Mouse (Mus musculus): Measurements from ENCODE around the gene Cep72.
A peak's percentile ranks its signal among the peaks of the same experiment; 100 is the strongest.
"Not testable (repeated sequence)": the region's sequence is repeated elsewhere in the genome, so short reads cannot be mapped to it uniquely, and the experiment has no call there.

Gene Cep72

DNA sequence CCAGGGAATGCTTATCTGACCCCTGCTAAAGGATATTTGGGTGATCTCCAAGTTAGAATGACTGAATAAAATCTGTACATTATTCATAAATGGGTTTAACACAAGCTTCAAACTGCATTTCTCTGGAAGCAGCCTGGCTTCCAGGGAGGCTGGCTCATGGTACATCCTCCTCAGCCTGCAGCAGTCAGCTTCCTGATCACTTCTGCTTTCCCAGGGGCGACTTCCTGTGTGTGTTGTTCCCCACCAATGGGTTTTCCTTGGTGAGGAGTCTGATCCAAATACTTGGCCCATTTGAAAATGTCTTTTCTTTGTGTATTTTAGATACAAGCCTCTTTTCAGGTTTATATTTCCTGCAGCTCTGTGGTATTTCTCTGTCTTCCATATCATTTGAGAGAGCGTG, 33.1 kb downstream of the Cep72 start:
- DNase-seq = no peak

DNA sequence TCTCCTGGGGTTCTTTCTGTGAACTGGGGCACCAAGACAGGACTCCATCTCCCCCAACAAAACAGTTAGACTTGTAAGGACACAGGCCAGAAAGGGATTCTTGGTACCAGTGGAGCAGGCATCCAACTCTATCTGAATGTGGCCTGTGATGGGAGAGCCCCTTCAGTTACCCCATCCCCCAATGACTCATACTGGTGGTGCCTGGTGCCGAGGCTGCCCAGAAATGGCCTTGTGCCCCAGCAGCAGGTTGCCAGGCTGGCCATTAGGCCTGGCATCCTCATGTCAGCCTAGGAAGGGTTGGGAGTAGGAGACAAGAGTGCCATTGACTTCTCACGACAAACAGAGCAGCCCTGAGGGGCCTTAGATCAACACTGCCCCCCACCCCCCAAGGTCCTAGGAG, 34.0 kb downstream of the Cep72 start:
- DNase-seq = no peak

DNA sequence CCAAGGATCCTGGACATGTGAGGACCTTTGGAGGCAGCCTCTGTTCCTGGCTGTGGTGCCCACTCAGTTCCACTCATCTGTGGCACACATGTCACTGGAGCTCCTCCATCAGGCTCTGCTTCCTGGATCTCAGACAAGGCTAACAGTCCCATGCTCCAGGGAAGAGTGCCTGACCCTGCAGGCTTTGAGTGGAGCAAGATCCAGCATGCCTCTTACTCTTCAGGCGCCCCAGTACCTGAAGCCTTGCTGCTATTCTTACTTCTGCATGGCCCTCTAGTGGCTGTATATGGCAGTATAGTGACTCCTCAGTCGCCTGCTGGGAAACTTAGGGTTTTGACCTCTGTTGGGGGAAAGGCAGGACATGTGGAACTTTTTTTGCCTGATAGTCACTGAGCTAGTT, 35.9 kb downstream of the Cep72 start:
- DNase-seq = no peak

DNA sequence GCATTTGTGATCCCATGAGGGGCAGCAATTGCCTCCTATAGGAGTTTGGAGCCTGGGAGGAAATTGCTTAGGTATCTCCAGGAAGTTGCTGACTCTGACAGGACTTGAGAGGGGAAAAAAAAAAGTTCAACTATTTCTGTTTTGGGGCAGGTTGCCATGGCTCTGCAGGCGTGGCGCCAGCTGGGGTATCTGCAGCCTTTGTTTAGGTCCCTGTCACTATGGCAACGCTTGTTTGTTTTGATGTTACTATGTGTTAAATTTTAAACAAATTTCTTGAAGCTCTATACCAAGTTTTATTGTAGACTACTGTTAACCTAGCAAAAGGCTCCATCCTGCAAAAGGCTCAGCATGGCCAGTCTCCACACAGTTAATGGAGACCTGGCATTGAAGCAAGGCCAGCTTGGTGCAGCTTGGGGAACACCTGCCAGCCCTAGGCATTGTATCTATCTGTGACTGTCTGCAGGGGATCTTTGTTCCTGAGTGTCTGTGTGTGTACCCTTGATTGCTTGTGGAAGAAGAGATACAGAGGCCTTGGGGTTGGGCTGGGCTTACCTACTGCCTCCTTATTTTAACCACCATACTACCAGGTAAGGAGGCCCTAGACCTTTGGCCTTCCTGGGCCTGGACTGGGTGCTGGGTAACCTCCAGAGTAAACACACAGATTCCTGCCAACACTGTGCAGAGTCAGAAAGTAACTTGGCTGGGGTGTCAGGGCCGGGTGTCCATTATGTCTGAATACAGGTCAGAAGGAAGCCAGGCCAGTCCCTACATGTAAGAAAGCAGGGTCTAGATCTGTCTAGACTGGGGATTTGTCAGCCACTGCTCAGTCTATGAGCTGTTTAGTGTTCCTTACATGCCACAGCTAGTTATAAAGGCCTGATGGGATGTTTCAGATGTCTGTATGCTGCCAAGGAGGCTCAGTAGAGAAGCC, 36.7 kb downstream of the Cep72 start:
- no peak for DNase-seq

GRCm38 (mm10) chr13:74019006-74019405, 43.1 kb downstream of the Cep72 start:
- not testable (repeated sequence) for DNase-seq

DNA sequence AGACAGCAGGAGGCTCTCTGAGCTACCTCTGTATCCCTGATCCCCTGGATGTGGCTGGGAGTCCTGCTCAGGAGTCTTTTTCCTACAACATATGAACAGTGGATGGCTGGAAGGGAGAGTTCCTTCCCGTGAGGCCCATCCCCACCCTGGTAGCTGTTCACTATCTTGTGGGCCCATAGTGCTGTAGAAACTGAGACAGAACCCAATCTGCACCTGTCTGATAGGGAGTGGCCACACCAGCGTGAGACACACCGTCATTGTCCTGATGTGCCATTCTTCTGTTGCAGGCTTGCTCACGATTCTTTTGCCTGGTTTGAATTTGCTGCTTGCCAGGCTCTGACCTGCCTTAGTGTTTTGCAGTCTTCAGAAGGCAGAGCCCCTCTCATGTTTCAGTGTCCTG, 44.7 kb downstream of the Cep72 start:
- no peak for DNase-seq

DNA sequence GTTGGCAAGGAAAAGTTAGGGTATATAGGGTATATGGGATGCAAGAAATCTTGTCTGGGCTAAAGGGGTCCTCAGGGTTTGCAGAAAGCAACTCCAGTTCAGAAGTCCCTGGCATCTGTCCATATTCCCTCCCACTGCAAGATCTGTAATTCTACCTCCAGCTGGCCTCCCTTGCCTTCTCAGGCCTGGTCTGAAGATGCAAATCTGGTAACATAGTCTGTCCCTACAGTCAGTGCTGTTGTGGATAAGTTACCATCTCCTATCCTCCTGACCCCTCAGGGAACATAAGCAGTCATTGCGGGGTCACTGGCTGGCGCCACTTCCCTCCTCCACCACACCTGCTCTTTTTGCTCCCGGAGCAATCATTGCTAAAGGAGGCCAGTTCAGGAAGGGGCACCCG, 46.2 kb downstream of the Cep72 start:
- DNase-seq = no peak

DNA sequence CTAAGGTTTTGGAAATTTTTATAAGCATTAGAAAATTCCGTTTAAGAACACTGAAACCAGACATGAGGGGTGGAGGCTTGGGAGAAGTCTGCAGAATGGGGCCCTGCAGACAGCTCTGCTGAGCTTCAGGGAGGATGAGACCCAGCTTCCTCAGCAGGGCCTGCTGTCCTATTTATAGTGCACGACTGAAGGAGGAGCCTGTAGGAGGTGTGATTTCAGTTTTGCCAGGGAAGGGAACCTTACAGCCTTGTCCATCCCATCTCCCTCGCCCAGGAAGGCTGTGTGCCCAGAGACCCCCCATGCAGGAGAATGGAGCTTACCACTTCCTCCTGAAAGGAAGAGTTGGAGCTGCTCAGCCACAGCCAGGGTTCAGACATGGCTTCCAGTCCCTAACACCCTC, 51.4 kb downstream of the Cep72 start:
- peak; percentile 63 for DNase-seq

DNA sequence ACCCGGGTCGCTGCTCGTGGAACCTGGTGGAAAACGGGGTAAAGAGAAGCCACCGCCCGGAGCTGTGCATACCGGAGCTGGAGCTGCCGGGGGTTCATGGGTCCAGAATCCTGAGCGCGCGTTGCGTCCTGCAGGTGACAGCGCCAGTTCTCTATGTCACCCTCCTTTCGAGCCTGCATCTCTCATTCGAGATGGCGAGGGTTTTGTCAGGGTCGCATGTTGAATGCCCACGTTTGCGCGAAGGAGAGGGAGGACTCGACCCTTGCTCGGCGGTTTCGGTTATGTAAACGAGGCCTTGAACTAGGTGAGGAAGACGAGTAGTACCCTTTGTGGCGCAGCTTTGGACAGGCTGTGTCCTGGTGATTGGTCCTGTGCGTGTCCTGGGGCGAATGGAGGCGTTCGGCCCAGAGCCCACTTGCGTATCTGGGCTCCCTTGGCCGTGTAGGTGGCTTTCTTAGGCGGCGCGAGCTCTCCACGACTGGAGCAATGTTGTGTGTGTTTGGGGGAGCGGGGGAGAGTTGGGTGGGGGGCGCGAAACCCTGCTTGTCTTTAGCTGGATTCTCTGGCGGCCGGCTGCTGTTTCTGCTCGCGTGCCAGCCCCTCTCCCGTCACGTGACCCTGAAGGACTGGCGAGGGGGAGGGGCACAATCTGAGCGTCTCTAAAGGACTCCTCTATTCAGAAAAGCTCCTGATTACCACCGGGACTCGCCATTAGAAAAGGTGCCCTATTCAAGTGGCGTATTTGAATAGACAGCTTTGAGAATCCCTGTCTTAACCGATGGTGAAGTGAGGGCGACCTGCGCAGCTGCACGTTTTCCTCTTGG, 52.1 kb downstream of the Cep72 start:
- DNase-seq = peak; percentile 80

- peak; percentile 96 for DNase-seq
Observed at GRCm38 (mm10) chr13:74008948-74009718, 53.0 kb downstream of the Cep72 start, which contains the start of gene Tppp. Tppp (plus strand) TSS chr13:74009407.

DNA sequence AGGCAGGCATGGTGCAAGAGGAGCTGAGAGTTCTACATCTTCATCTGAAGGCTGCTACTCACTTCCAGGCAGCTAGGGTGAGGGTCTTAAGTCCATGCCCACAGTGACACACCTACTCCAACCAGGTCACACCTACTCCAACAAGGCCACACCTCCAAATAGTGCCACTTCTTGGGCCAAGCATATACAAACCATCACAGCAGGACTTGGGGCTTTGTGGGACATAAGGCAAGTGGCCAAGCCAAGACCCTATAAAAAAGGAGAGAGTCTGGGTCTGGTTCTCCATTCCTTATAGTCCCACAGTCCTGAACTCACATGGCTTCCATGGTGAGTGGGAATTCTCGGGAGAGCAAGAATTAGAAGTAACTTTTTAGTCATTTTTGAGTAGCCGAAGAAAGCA, 53.9 kb downstream of the Cep72 start:
- DNase-seq = not testable (repeated sequence)

DNA sequence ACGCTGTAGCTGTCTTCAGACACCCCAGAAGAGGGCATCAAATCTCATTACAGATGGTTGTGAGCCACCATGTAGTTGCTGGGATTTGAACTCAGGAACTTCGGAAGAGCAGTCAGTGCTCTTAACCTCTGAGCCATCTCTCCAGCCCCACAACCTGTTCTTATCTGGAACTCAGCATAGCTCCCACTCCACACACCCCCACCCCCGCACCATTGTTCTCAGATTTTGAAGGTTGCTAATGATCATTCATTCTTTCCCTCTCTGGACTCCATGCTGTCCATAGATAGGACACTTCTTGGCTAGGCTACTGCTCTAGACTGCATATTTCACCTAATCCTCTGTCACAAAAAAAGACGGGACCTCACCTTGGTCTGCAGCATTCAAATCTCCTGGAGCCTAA, 55.2 kb downstream of the Cep72 start:
- not testable (repeated sequence) for DNase-seq

GRCm38 (mm10) chr13:74001492-74001891, 60.6 kb downstream of the Cep72 start:
- no peak for DNase-seq

- DNase-seq = no peak
Observed at GRCm38 (mm10) chr13:74000961-74001360, 61.1 kb downstream of the Cep72 start.

GRCm38 (mm10) chr13:74000519-74000918, 61.6 kb downstream of the Cep72 start:
- DNase-seq = no peak

GRCm38 (mm10) chr13:73996456-73996855, 65.6 kb downstream of the Cep72 start:
- no peak for DNase-seq

DNA sequence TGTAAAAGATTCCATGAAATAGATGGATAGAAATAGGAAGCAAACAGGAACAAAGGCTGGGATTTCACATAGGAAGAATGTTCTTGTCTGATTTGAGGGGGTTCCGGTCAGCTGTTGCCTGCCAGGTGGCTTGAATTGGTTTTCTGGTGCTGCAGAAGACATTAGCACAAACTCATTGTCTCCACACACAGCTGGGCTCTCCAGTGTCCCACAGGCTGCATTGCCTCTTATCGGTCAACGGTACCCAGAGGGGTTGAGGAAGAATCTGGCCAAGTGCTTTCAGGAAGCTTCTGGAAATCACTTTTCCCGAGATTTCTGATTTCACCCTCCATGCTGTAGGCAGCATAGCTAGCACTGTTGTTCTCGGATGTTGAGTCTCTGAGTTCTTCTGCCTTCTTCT, 70.8 kb downstream of the Cep72 start:
- no peak for DNase-seq

- no peak for DNase-seq
Observed at GRCm38 (mm10) chr13:73990761-73991160, 71.3 kb downstream of the Cep72 start.

DNA sequence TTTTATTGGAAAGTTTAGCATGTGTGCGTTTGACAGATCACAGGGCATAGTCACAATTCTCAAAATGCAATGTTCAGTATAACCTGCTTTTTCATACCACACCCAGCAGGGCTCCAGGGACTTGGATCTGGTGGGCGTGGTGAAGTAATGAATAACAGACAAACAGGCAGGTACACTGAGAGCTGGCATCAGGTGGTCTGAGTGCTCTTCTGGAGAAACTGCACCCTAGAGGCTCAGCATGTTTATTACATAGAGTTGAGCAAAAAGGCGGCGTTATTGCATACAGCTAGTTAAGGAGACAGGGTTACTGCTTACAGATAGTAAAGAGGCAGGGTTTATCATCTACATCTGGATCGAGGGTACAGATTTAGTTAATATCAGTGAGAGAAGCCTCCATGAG, 71.8 kb downstream of the Cep72 start:
- DNase-seq = no peak

Measured in right cerebral cortex, postnatal 25 days (tissue).